Mouse (Mus musculus): Measurements from ENCODE around the gene Pde4c.
A peak's percentile ranks its signal among the peaks of the same experiment; 100 is the strongest.

The Pde4c gene

DNA sequence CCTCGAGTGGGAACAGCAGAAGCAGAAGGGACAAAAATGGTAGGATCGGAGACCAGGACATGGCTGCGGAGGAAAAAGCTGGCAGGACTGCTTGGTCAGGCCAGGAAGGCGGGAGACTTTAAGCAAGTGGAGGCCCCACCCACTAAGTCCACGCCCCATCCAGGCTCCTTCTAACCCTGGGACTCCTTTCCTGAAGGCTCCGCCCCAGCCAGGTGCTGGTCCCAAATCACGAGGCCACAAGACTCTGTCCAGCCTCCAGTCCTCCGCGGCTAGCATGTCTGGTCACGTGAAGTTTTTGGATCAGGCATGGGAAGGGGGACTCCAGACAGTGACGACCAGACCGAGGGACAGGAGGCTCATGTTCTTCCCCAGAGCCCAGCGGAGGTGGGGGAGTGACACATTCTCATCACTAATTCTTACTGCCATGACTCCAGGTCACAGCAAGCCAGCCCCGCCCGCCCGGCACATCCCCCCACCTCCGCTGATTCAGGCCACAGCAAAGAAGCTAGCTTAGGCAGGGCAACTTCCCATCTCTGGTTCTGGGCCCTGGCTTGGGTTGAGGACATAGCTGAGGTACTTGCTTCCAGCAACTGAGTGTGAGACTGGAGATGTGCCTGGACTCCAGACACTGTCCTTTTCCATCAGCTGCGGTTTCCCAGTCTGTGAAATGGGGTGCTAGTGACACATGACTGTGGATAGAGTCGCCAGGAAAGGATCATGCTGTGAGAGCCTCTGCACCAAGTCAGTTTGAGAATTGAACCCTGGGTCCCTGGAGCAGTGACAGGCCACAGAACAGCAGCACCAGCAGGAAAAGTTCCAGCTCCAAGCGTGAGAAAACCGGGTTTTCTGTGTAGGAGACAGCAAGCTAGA is 43.3 kb downstream of the Pde4c start:
- DNase-seq (ENCODE audit: low read depth, low spot score): peak; percentile 54

DNA sequence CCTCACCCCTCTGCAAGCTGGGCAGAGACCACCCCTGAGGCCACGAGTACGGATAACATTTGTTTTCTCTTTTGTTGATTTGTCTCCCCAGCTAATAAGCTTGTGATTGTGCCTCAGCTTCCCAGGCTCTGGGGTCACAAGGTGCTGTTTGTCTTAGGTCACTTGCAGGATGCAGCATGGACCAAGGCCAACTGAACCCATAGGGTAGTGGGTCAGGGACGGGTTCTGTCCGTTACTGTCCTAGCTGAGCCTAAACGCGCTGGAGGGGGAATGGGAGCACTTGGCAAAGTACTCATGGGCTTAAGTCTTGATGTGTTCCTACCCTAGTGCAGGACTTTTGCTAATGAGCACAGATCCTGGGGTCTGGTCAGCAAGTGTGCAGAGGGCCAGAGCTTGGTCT is 44.0 kb downstream of the Pde4c start:
- DNase-seq (ENCODE audit: low read depth, low spot score): no peak

- no peak for DNase-seq (ENCODE audit: low read depth, low spot score)
Observed at GRCm38 (mm10) chr8:70768231-70768776, 44.8 kb downstream of the Pde4c start.

GRCm38 (mm10) chr8:70768956-70769355 is 45.4 kb downstream of the Pde4c start:
- DNase-seq (ENCODE audit: low read depth, low spot score): no peak

DNA sequence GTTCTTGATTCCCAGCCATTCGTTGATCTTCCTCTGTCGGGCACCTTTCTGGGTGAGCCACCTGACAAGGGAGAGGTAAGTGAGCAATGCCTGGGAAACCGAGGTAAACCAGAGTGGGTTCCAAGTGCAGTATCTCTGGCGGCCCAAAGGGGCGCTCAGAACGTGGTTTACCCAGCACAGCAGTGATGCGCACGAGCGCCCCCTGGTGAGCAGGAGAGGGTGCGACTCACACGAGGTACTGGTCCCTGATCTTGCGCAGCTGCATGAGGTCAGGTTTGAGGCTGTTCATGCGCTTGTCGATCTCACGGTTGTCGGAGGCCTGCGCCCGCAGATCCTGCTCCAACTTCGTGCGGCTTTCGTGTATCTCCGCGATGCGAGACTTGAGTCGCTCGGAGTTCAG is 45.8 kb downstream of the Pde4c start:
- DNase-seq (ENCODE audit: low read depth, low spot score): peak; percentile 99

GRCm38 (mm10) chr8:70769858-70770257 is 46.3 kb downstream of the Pde4c start:
- no peak for DNase-seq (ENCODE audit: low read depth, low spot score)

DNA sequence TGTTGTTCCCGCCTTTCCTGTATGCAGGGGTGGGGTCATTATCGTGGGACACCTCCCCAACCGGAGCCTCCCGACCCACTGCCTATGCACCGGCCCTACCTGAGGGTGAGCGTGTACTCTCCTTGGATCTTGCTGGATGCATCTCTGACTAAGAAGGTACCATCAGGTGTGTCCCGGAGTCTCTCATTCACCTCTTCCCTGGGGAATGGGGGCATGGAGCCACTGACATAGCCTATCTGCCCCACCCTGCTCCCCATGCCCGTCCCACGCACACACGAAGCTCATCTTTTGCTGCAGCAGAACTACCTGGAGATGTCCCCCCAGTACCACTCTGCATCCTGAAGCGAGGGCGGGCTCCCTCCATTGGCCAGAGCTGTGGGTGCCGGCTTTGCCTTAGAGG is 47.2 kb downstream of the Pde4c start:
- no peak for DNase-seq (ENCODE audit: low read depth, low spot score)

DNA sequence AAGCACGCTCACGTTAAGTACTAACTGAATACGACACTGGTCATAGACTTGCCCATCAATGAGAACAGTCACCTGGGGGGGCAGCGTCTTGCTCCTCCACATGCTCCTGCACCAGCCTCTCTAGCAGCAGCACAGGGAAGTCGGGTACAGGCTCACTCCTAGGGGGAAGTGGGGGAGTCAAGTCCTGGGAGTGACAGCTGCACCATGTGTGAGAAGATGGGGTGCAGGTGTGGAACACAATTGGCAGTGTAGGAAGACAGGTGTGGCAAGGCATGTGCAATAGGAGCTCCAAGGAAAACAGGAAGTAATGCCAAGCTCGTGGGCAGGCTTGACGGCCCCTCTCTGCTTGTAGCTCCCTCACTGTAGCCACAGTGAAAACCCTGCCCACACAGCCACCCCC is 47.7 kb downstream of the Pde4c start:
- no peak for DNase-seq (ENCODE audit: low read depth, low spot score)

GRCm38 (mm10) chr8:70772075-70772474 is 48.6 kb downstream of the Pde4c start:
- no peak for DNase-seq (ENCODE audit: low read depth, low spot score)

DNA sequence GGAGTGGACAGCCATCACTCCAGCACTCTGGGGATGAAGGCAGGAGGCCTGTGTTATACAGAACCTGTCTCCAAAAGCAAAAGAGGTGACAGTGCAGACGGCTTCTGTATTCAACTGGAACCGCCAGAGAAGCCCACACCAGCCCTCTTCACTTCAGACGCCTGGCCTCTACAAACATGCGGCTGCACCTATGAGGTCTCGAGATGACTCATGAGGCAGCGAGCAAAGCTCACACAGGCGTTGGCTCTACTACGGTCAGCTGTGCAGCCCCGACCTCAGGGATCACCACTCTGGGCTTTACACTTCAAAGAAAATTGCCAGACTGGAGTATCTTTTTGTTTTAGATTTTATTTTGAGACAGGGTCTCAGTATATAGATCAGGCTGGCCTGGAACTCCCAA is 49.4 kb downstream of the Pde4c start:
- DNase-seq (ENCODE audit: low read depth, low spot score): no peak

DNA sequence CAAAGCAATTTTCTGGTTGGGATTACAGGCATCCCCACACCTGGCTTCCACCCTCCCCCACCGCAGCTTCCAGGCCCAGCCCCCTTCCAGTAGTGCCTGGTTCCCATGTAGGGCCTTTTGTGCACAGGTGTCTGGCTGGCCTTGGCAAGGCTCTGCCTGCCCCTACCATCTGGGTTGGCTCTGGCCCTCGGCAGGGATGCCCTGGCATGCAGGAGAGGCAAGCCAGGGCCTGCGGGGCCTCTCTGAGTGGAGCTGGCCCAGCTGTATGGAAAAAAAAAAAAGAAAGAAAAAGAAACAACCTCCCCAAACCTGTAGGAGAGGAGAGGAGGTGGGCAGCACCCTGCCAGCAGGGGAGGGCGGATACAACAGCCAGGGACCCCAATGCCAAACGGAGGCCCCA is 49.9 kb downstream of the Pde4c start:
- DNase-seq (ENCODE audit: low read depth, low spot score): no peak

- no peak for DNase-seq (ENCODE audit: low read depth, low spot score)
Observed at GRCm38 (mm10) chr8:70773833-70774232, 50.3 kb downstream of the Pde4c start.

DNA sequence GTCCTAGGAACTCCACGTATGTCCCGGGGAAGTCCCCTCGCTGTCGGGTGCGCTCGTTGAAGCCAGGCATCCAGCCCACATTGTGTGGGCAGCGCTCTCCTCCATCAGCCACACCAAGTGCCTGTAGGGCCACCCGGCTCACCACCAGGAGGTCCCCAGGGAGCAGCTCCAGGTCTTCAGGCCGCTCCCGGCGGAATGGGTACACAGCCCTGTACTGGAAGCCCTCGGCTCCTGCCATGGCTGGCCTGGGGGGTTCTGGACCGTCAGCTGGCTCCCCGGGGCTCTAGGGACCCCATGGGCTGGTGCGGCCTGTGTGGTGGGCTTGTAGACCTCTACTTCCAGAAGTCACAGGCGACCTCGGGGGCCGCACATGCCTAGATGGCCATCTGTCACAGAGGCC is 51.2 kb downstream of the Pde4c start:
- no peak for DNase-seq (ENCODE audit: low read depth, low spot score)

DNA sequence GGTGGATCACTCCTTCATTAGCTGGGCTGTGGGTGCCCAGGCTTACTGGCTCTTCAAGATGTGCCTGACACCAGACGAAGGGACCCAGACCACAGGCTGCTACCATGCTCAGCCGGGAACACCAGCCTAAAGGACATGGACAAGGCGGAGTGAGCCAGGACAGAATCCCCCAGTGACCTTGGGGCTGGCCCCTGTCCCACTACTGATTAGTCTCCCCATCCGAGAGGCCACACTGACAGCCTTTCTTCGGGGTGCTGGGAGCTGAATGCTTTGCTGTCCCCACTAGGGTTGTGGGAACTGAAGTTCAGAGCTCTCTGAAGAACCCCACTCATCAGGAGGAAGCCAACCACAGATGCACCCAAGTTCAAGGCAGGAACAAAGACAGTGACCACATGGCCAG is 51.7 kb downstream of the Pde4c start:
- no peak for DNase-seq (ENCODE audit: low read depth, low spot score)

DNA sequence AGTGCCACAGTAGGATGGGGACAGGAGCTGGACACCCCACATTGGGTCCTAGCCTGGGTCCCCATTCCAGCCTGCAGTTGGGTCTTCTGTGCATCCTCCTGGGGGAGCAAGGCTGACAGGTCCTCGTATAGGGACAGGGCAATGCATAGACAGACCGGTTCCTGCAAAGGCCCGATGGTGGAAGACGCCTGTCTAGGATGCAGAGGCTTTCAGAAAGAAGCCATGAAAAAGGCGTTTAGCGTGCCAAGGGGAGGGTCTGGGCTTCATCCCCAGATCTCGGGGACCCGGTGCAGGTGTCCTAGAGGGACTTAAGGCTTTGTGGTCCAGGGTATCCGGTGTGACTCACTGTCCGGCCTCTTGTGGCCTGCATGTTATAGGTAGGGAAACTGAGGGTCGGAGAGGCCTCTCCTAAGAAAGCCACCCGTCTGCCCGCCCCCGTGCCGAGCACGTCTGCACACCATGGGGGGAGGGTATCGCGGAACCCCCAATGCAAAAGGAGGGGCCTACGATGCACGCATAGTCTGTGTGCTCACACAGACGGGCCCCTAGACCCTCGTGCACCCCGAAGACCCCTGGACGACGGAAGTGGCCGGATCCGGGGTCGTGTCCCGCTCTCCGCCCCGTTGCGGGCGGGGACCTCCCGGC is 52.5 kb downstream of the Pde4c start:
- DNase-seq (ENCODE audit: low read depth, low spot score): peak; percentile 41

- DNase-seq (ENCODE audit: low read depth, low spot score): peak; percentile 97
Observed at GRCm38 (mm10) chr8:70776496-70777444, 53.2 kb downstream of the Pde4c start, which contains the start of gene Pik3r2. Gene Pik3r2, minus strand, starts transcription at chr8:70776713.

DNA sequence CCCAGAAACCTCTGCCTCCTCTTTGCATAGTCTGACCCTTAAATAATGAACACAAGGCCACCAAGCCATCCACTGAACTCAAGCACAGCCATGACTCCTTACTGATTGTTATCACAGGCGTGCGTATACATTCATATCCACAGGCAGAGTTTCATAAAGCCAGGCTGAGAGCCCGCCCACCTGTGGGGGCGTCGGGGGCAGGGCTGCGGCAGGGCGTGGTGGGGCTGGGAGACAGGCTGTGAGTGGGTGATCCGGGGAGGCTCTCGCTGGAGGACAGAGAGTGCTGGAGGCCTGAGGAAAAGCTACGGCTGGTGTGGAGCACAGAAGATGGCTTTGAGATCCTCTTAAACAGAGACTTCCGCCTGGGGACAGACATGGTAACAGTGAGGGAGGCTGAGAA is 56.6 kb downstream of the Pde4c start:
- DNase-seq (ENCODE audit: low read depth, low spot score): no peak

DNA sequence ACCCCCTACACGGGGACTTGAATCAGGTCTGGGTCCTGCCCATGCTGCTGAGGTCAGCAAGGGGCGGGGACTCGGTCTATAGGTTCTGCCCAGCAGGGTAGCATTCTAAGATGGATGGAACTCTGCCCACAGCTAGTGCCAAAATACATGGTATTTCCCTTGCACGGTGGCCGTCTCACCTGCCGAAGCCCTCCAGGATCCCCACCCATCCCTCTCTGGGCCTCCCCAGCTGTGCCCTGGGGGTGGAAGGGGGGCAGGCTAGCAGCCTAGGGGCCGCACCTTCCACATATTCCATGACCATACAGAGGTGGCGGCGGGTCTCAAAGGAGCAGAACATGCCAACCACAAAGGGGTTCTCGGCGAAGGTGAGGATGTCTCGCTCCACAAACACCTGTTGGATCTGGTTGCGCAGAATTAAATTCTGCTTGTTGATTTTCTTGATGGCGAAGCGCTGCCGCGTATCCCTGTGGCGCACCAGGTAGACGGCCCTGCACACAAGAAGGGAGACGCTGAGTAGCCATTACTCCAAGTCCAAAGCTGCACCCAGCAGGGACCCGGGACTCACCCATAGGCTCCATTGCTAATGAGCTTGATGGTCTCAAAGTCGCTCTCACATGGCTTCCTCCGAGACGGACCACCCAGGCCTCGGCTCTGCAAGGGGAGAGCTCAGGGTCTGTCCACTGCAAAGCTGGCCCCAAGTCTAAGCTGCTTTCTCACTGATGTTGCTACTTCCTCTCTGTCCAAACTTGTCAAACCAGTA is 63.0 kb downstream of the Pde4c start:
- DNase-seq (ENCODE audit: low read depth, low spot score): no peak

- no peak for DNase-seq (ENCODE audit: low read depth, low spot score)
Observed at GRCm38 (mm10) chr8:70787051-70787445, 63.5 kb downstream of the Pde4c start.

- DNase-seq (ENCODE audit: low read depth, low spot score): no peak
Observed at GRCm38 (mm10) chr8:70787941-70788667, 64.6 kb downstream of the Pde4c start.
